Mouse (Mus musculus) kidney, embryonic 16.5 days (tissue): ENCODE results near the gene Pigf. TPM values are rescaled to one million over a fixed set of nuclear protein-coding genes. Genes with fewer than 3 reads are reported as not detected.

Experiments
- ATAC-seq: fragments of 200-750 bp; cut with Nextera tagmentation; 2 replicates; pipeline ENCODE4 v1.8.0; 2017; ENCODE audit warnings: moderate TSS enrichment; ENCODE audit not compliant: low FRiP score, low TSS enrichment
- H3K27ac ChIP-seq: fragments of 300-500 bp; sonication (generic); 2 replicates; pipeline ENCODE4 v1.5.1; 2014; ENCODE audit warnings: low read length
- H3K27me3 ChIP-seq: fragments of 300-500 bp; sonication (generic); 2 replicates; pipeline ENCODE4 v1.6.1; 2014; ENCODE audit warnings: low read length, control low read depth, mixed read lengths; ENCODE audit not compliant: insufficient read depth
- H3K36me3 ChIP-seq: fragments of 300-500 bp; sonication (generic); 2 replicates; pipeline ENCODE4 v1.6.1; 2014; ENCODE audit warnings: low read length, control low read depth, mixed read lengths; ENCODE audit not compliant: insufficient read depth
- H3K4me1 ChIP-seq: fragments of 300-500 bp; sonication (generic); 2 replicates; pipeline ENCODE4 v1.6.1; 2014; ENCODE audit warnings: low read length, control low read depth, mixed read lengths; ENCODE audit not compliant: insufficient read depth
- H3K4me2 ChIP-seq: fragments of 300-500 bp; sonication (generic); replicated peaks from 2 replicates; pipeline ENCODE4 v1.6.1; 2014; ENCODE audit warnings: low read depth, low read length
- H3K4me3 ChIP-seq: fragments of 300-500 bp; sonication (generic); 2 replicates; pipeline ENCODE4 v1.5.1; 2014; ENCODE audit warnings: mild to moderate bottlenecking, low read length
- H3K9ac ChIP-seq: fragments of 300-500 bp; sonication (generic); replicated peaks from 2 replicates; pipeline ENCODE4 v1.6.1; 2014; ENCODE audit warnings: low read length
- H3K9me3 ChIP-seq: fragments of 300-500 bp; sonication (generic); 2 replicates; pipeline ENCODE4 v1.6.1; 2016; ENCODE audit warnings: low read length, control low read depth
- WGBS: fragments of 180-500 bp; shearing (Covaris S2); extraction: QIAGEN DNeasy Blood & Tissue Kit; methylation state at CpG from one replicate; pipeline ENCODE4 v1.1.7; 2014; 5-methylcytosine and 5-hydroxymethylcytosine counted together
- polyA plus RNA-seq: library from polyadenylated mRNA; unstranded; fragments of >200 nt; fragmentation: Nextera tagmentation; extraction: Ambion mirVana; gene quantifications from 2 replicates; pipeline ENCODE4 v1.2.1, GENCODE M21; 2015

Gene Pigf
- polyA plus RNA-seq, 1 experiment from 2014 or later: 41.5 TPM

- no peaks in the 10 kb centered on the region for H3K27me3 ChIP-seq
- under 1% methylated on average over 6 of the region's 6 CpGs for WGBS
- peak overlapping the region; percentile 88 for H3K4me2 ChIP-seq
- peak overlapping the region; percentile 91 for H3K9ac ChIP-seq
- peak overlapping the region; percentile 93 for H3K27ac ChIP-seq
- peaks cover 35% of the 10 kb centered on the region for H3K4me1 ChIP-seq
- H3K9me3 ChIP-seq: no peaks in the 10 kb centered on the region
- no peak for ATAC-seq
- H3K36me3 ChIP-seq: no peaks in the 10 kb centered on the region
- H3K4me3 ChIP-seq: peak overlapping the region; percentile 74
Measured at GRCm38 (mm10) chr17:86964041-86964440, 61.2 kb downstream of the Pigf start.

GRCm38 (mm10) chr17:86963586-86963902 lies 61.7 kb downstream of the Pigf start:
- ATAC-seq: peak; percentile 36
- 0% methylated on average over 23 of the region's 26 CpGs for WGBS
- H3K36me3 ChIP-seq: no peaks in the 10 kb centered on the region

GRCm38 (mm10) chr17:86962894-86963585 lies 62.2 kb downstream of the Pigf start, which contains the start of gene Rhoq:
Gene Rhoq (plus strand): TSS chr17:86963082.
- H3K9me3 ChIP-seq: no peaks in the 10 kb centered on the region
- WGBS: under 1% methylated on average over 29 of the region's 86 CpGs
- H3K27ac ChIP-seq: peak within 1 kb of the TSS; percentile 93
- ATAC-seq: peak; percentile 92
- H3K9ac ChIP-seq: peak within 1 kb of the TSS; percentile 91
- H3K36me3 ChIP-seq: no peaks in the 10 kb centered on the region
- peak within 1 kb of the TSS; percentile 74 for H3K4me3 ChIP-seq
- peaks cover 35% of the 10 kb centered on the region for H3K4me1 ChIP-seq
- H3K27me3 ChIP-seq: no peaks in the 10 kb centered on the region
- peak within 1 kb of the TSS; percentile 88 for H3K4me2 ChIP-seq

More at GRCm38 (mm10) chr17:86963586-86963902, 61.7 kb downstream of the Pigf start:
- Histone ChIP-seq H3K4me1 (peaks cover 35% of the 10 kb centered on the region), H3K27me3 (no peaks in the 10 kb centered on the region), H3K4me3 (peak overlapping the region; percentile 74), H3K9me3 (no peaks in the 10 kb centered on the region), H3K9ac (peak overlapping the region; percentile 91), H3K4me2 (peak overlapping the region; percentile 88), H3K27ac (peak overlapping the region; percentile 93)

- peak; percentile 40 for ATAC-seq
- Histone ChIP-seq H3K4me1 (peaks cover 35% of the 10 kb centered on the region), H3K9ac (peak overlapping the region; percentile 91), H3K27me3 (no peaks in the 10 kb centered on the region), H3K36me3 (no peaks in the 10 kb centered on the region), H3K9me3 (no peaks in the 10 kb centered on the region), H3K27ac (peak overlapping the region; percentile 93), H3K4me3 (peak overlapping the region; percentile 74), H3K4me2 (peak overlapping the region; percentile 88)
- under 1% methylated on average over 24 of the region's 24 CpGs for WGBS
Measured at GRCm38 (mm10) chr17:86962297-86962893, 62.8 kb downstream of the Pigf start.

GRCm38 (mm10) chr17:86961301-86961841 lies 63.8 kb downstream of the Pigf start:
- no peak for ATAC-seq
- H3K4me1 ChIP-seq: peaks cover 35% of the 10 kb centered on the region
- H3K27ac ChIP-seq: no peak overlapping the region; the same call in 1 of the 2 replicates
- H3K27me3 ChIP-seq: no peaks in the 10 kb centered on the region
- no peaks in the 10 kb centered on the region; the same call in 1 of the 2 replicates for H3K9me3 ChIP-seq
- H3K9ac ChIP-seq: no peak overlapping the region; the same call in 1 of the 2 replicates
- no peaks in the 10 kb centered on the region for H3K36me3 ChIP-seq
- 44% methylated on average over 8 of the region's 8 CpGs for WGBS
- H3K4me3 ChIP-seq: no peak overlapping the region
- 0 out of 2 replicates have a peak overlapping the region, but pooled peaks have one; percentile 88 for H3K4me2 ChIP-seq

- ATAC-seq: no peak
- no peak overlapping the region for H3K4me2 ChIP-seq
- H3K27me3 ChIP-seq: no peaks in the 10 kb centered on the region
- peaks cover 5% of the 10 kb centered on the region; the same call in 1 of the 2 replicates for H3K9me3 ChIP-seq
- no peak overlapping the region for H3K9ac ChIP-seq
- H3K4me3 ChIP-seq: no peak overlapping the region
- no peaks in the 10 kb centered on the region for H3K36me3 ChIP-seq
- no peak overlapping the region for H3K27ac ChIP-seq
- 84% methylated on average over 14 of the region's 14 CpGs for WGBS
- H3K4me1 ChIP-seq: peaks cover 14% of the 10 kb centered on the region; the same call in 1 of the 2 replicates
Measured at GRCm38 (mm10) chr17:86957968-86958367, 67.2 kb downstream of the Pigf start.

GRCm38 (mm10) chr17:86957239-86957638 lies 68.0 kb downstream of the Pigf start:
- no peak for ATAC-seq
- Histone ChIP-seq H3K36me3 (no peaks in the 10 kb centered on the region), H3K9ac (no peak overlapping the region), H3K4me3 (no peak overlapping the region), H3K4me2 (no peak overlapping the region), H3K27ac (no peak overlapping the region), H3K27me3 (no peaks in the 10 kb centered on the region), H3K9me3 (peaks cover 5% of the 10 kb centered on the region; the same call in 1 of the 2 replicates), H3K4me1 (peaks cover 13% of the 10 kb centered on the region; the same call in 1 of the 2 replicates)
- 84% methylated on average over 5 of the region's 5 CpGs for whole genome bisulfite sequencing

GRCm38 (mm10) chr17:86948801-86949200 lies 76.4 kb downstream of the Pigf start:
- no peak overlapping the region for H3K4me2 ChIP-seq
- no peaks in the 10 kb centered on the region for H3K36me3 ChIP-seq
- H3K27ac ChIP-seq: no peak overlapping the region
- H3K27me3 ChIP-seq: no peaks in the 10 kb centered on the region
- H3K9ac ChIP-seq: no peak overlapping the region
- no peaks in the 10 kb centered on the region for H3K9me3 ChIP-seq
- no peak overlapping the region for H3K4me3 ChIP-seq
- no peak for ATAC-seq
- 80% methylated on average over 6 of the region's 6 CpGs for WGBS
- H3K4me1 ChIP-seq: no peaks in the 10 kb centered on the region

GRCm38 (mm10) chr17:86947840-86948796 lies 77.1 kb downstream of the Pigf start, which contains the start of gene Atp6v1e2:
Gene Atp6v1e2 (minus strand): TSS chr17:86947897.
- H3K9ac ChIP-seq: no peak within 1 kb of the TSS
- H3K4me3 ChIP-seq: no peak within 1 kb of the TSS
- no peak within 1 kb of the TSS for H3K27ac ChIP-seq
- no peaks in the 10 kb centered on the region for H3K4me1 ChIP-seq
- no peaks in the 10 kb centered on the region for H3K9me3 ChIP-seq
- ATAC-seq: 0 out of 2 replicates have a peak, but pooled peaks have one; percentile 15
- H3K27me3 ChIP-seq: no peaks in the 10 kb centered on the region
- H3K36me3 ChIP-seq: no peaks in the 10 kb centered on the region
- 81% methylated on average over 28 of the region's 28 CpGs for whole genome bisulfite sequencing
- H3K4me2 ChIP-seq: no peak within 1 kb of the TSS
